Mouse (Mus musculus): ENCODE results near the gene Olfr1355.
"Not testable (repeated sequence)": the region's sequence is repeated elsewhere in the genome, so short reads cannot be mapped to it uniquely, and the experiment has no call there.

Gene Olfr1355

DNA sequence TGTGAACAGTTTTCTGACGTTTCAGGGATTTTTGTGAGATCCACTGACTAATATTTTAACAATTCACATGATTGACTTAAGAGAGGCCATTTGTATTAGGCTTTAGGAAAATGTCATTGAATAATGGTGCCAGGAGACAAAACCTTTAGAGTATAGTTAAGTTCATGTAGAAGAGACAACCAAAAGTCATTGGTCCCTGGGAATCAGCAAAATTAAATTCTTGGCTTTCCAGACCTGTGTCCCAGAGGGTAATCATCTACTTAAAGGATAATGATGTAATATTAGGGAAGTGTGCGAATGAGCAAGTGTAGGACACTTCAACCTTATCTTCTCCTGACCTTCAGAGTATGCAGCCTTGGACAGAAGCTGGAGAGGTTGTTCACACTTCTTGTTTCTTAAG is at the start of gene Olfr1355:
Olfr1355 (plus strand) TSS at position 301 of the 400 bp plus-strand sequence.
- DNase-seq: no peak

DNA sequence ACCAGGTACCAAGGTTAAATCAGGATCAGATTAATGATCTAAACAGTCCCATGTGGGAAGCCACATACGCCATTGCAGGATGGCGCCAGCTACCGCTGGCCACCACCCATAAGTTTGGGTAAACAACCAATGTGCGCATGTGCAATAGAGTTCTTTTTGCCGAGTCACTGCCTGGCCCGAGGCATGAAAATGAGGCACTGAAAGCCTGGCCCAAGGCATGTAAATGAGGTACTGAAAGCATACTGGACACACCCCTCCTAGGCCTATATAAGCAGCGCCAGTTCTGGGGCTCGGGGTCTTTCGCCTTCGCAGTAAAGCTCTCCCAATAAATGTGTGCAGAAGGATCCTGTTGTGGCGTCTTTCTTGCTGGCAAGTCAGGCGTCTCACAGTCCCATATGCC is 34.9 kb upstream of the Olfr1355 start:
- not testable (repeated sequence) for DNase-seq

DNA sequence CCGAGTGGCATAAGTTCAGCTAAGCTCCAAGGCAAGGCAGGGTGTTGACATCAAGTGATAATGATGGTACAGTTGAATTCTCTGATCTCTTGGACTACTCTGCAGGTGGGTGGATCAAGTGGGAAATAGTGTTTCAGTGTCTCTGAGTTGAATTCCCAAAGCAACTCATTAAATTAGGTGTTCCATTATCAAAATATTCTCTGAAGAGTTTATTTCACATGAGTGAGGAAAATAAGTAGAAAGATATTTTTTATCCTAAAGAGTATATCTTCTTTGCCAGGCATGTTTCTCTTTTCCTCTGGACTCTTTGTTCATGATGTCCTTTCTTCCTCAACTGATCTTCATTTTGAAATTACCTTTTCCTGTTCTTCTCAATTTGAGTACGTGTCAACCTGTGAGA is 23.3 kb upstream of the Olfr1355 start, which contains the start of gene Olfr1356:
Olfr1356 (minus strand) TSS at position 101 of the 400 bp plus-strand sequence.
- DNase-seq: no peak

DNA sequence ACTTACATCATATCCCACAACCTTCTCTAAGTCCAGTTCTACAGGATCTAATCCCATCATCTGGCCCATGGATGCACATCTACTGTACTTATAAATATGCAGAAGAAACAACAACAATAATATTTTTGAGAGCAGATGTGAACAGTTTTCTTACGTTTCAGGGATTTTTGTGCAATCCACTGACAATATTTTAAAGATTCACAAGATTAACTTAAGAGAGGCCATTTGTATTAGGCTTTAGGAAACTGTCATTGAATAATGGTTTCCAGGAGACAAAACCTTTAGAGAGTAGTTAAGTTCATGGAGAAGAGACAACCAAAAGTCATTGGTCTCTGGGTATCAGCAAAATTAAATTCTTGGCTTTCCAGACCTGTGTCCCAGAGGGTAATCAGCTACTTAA is 37.5 kb downstream of the Olfr1355 start, which contains the start of gene Olfr1354:
Olfr1354 (plus strand) TSS at position 301 of the 400 bp plus-strand sequence.
- DNase-seq: not testable (repeated sequence)
